Mouse (Mus musculus): ENCODE results near the gene Tenm4.

Gene Tenm4

DNA sequence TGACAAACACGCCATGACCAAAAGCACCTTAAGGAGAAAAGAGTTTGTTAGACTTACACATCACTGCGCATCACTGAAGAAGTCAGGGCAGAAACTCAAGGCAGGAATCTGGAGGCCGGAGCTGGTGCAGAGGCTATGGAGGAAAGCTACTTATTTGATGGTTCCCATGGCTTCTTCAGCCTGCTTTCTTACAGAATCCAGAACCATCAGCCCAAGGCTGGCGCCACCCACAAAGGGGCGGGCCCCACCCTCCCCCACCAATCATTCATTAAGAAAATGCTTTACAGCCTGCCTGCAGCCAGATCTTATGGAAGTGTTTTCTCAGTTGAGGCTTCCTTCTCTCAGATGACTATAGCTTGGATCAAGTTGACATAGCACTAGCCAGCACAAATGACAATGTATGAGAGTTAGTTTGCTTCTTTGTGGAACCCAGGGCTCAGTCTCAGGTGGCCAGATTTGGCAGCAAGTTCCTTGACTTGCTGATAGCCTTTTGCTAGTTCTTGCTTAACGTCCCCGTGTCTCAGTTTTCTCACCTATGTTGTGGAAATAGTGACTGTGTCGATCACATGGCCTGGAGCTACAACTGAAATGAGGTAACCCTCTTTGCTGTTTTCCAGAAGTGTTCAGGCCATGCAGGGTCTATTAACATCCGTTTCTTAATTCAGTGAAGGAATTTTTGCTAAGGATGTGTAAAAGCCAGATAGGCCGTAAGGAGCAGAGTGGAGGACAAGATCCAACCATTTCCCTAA is 32.9 kb downstream of the Tenm4 start:
- DNase-seq (ENCODE audit: low read depth, low spot score), result no peak

DNA sequence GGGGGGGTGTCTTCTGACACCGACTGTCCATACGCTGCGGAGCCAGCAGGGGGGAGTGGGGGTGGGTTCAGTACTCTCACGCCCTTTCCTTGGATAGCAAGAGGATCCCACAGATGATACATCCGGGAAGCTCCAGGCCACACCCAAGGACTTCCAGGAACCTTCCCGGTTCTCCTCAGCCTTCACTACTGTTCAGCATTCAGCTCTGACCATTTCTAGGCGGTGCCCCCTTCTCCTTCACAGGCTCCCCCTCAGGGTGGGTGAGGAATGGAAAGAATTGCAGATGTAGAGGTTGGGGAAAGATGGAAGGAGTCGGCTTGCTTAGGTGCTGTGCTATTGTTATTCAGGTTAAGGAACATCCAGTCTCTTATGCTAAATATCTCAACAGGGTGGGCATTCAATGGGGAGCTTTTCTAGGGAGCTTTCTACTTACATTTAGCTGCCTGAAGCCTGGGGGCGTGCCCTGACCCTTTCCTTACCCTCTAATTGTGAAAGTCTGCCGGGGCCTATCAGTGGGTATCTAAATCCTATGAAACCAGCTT is 33.8 kb downstream of the Tenm4 start:
- no peak for DNase-seq (ENCODE audit: low read depth, low spot score)

DNA sequence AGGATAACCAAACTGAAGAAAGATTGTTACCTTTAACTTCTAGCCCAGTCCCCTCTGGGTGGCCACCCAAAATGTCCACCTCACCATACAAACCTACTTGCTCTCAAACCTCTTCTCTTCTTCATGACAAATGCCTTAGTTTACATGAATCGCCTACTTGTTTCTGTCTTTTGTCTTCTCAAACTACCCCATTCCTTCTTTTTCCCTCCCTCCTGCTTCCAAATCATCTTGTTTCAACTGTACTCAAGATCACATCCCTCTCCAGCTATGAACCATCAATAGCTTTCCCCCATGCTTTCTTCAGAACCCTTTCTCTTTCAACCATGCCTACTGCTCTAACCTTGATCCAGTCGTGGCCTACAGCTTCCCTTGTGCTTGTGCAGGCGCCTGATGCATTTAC is 36.0 kb downstream of the Tenm4 start:
- no peak for DNase-seq (ENCODE audit: low read depth, low spot score)

DNA sequence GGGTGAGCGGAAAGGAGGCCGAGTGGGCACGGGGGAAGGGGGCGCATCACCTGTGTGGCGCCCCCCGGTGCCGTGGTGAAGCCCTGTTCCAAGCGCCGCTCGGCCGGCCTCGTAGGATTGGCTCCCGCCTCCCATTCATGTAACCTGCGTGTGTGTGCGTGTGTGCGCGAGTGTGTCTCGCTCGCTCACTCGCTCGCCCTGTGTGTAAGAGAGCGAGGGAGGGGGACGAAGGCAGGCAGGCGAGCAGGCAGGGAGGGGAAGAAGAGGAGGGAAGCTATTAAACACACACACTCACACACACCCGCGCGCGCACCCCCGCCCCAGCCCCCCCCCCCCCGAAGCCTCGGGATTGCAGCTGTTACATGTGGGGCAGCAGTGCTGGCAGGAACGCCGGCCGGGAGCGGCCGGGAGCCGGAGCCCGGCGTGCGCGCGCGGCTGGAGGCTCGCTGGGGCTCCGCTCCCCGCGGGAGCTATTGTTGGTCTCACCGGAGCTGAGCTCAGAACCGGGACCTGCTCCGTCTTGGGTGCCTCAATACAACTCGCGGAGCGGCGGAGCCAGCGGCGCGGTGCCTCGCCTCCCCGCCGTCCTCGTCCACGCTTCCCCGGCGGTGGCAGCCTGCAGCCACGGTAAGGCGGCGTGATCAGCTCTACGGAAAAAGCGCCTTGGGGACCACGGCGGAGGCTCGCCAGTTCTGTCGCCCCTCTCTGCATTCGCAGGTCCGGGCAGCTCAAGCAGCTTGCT is 38.9 kb downstream of the Tenm4 start:
- DNase-seq (ENCODE audit: low read depth, low spot score), result no peak

DNA sequence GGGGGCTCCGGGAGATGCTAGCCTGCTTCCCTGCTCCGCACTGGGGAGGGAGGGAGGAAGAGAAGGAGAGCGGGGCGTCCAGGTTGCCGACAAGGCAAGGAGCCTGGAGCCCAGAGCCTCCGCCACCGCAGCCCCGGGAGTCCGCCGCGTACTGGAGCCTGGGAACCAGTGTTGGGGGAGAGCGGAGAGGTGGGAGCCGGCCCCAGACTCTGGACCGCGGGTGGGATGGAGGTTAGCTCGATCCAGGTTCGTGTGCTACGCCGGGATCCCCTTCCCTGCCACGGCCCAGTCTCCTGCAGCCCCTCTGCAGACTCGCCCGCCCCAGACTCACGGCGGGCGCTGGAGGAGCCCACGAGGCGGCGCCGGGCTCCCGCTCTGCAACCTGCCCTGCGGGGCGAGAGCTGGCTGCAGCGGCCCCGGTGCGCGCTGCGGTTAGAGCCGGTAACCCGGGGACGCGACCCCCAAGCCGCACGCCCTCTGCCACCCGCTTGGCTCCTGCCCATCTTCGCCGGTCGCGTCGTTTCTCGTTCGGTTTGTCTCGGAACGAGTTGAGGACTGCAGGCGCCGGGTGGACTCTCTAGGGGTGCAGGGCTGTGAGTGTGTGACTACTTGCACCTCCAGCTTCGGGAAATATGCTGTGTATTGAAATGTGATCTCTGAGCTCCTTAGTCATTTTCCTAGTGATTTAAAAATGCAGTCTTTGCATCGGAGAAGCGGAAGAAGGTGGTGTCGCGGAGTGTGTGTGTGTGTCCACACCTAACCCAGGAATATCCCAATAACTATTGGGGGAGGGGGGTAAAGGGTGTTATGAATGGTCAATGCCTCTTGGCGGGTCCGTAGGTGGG is 39.7 kb downstream of the Tenm4 start:
- DNase-seq (ENCODE audit: low read depth, low spot score), result no peak

DNA sequence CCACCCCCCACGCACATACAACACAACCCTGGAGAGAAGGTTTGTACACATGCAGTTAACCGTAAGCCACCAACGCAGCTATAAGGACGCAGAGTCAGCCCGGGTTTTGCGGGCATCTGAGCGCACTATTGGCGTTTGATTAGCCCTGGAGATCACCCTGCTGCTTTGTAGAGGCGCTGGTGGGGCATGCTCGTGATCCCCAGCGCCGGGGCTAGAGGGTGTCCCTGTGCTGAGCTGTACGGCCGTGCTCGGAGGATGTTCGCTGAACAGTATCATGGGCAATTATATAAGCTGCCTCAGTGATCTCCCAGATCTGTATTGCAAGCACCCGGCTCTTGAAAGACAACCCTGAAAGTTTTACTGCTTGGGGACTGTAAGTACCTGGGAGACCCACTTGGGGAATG is 40.6 kb downstream of the Tenm4 start:
- DNase-seq (ENCODE audit: low read depth, low spot score), result no peak

DNA sequence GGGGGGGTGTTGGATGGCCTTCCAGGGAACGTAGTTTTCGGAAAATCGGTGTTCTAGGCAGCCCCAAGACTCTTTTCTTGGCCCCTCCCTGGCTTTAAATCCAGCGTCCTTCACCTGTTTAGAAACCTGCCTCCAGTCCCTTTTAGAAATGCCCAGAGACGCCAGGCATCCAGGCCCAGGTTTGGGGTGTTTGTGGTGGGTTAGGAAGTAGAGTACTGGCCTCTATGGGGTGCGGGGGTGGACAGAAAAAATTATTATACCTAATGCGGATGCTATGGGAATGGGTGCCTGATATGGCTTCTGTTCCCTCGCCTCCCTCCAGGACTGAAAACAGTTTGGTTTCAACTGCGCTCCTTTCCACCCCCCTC is 41.2 kb downstream of the Tenm4 start:
- no peak for DNase-seq (ENCODE audit: low read depth, low spot score)

DNA sequence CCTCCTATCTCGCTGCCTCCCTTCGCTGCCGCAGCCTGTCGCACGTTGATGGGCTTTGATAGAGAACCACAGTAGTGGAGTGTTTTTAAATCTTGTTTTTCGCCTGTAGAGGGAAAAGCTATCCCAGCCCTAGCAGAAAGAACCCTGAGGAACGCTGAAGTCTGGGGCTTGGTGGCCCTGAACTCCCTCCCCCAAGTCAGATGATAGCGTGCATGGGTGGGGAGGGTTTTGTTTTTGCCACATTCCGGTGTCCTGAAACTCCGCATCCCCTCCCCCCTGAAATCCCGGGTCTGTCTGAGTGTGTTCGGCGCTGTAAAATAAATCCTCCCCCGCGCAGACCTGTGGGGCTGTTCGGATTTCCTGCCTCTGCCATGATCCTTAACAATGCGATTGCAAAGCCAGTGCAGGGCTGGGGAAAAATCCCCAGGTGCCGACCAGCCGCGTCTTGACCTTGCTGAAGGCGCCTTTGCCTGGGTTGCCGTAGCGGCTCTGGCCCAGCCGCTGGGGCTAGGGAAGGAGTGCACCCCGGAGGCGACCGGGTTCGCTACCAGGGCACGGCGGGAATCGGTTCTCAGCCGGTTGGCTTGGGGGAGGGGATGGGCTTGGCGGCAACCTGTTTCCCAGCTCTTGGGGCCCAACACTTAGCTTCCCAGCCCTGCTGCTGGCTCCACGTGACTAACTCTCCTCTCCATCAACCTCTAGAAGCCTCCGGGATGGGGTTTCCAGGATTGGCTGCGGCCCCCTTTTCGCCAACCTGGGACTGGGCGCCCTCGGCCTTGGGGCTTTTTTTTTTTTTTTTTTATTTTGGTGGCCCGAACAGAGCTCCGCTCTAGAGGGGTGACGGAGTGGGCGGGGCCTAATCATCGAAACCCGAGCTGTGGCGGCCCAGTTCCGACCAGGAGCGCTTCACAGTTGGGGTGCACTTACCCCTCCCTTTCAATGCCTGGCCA is 41.8 kb downstream of the Tenm4 start:
- DNase-seq (ENCODE audit: low read depth, low spot score), result no peak

DNA sequence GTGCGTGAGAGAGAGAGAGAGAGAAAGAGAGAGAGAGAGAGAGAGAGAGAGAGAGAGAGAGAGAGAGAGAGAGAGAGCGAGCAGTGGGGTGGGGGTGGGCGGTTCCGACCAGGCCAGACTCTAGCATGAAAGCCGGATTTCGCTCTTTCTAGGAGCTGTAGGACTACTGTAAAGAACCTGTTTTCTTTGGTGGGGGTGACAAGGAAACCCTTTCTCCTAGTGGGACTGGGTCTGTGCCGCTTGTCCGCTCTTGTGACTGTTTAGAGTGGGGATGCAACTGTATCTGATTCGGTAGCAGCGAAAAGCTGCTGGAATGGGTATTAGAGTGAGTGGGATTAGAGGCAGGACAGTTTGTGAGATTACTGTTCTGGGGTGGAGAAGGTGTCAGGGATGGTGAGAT is 42.7 kb downstream of the Tenm4 start:
- no peak for DNase-seq (ENCODE audit: low read depth, low spot score)

DNA sequence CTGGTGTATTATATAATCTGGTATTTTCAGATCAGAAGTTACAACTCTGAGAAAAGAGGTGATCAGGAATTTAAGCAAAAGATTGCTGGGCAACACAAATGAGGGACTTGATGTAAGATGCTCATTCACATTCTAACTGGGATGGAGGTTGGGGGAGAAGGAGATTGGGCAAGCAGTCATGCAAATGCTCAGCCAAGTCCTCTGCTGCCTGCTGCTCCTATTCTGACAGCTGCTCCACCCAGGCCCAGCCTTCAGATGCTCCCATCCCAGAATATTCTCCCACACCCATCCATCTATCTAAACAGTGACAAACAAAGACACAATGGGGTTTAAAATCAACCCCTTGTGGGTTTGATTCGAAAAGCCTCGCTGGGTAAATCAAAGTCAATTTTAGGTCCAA is 43.8 kb downstream of the Tenm4 start:
- no peak for DNase-seq (ENCODE audit: low read depth, low spot score)

DNA sequence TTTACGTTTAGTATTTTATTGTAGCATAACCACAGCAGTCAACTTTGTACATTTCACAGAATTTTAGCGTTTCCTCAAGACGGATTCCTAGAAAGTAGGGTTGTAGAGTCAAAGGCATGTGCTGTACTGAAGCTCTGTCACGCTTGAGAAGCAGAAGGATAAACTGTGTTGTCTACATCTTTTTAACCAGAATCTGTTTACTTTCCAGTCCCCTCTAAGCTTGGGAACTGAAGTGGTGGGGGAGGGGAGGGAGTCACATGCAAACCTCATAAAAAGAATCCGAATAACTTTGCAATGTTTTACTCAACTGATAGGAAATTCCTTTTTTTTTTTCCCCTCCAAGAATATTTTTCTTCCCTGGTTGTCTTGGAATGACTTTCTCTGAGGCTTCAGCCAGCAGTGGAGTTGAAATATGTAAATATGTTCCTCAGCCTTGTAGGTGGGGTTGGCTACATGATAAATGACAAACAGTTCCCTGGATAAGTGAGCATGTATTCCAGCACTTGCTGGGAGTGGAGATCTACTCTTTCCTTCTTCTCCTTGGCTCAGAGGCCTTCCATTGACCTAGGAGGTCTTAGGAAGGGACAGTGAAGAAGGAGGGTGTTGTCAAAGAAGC is 45.0 kb downstream of the Tenm4 start:
- DNase-seq (ENCODE audit: low read depth, low spot score), result no peak

DNA sequence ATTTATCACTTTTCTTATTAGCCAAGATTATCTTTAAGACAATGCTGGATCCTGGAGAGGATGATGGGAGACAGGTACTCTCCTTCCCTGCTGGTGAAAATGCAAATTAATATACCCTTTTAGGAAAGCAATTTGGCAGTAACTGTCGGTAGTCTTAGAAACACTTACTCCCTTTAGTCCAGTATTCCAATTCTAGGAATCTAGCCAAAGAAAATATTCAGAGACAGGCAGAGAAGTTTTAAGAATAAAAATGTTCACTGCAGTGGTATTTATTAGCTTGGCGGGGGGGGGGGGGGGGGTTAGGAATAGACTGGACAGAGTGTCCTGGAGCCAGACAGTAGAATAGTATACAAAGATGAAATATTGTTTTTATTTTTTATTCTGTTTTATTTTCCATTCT is 48.3 kb downstream of the Tenm4 start:
- peak; percentile 15 for DNase-seq (ENCODE audit: low read depth, low spot score)

DNA sequence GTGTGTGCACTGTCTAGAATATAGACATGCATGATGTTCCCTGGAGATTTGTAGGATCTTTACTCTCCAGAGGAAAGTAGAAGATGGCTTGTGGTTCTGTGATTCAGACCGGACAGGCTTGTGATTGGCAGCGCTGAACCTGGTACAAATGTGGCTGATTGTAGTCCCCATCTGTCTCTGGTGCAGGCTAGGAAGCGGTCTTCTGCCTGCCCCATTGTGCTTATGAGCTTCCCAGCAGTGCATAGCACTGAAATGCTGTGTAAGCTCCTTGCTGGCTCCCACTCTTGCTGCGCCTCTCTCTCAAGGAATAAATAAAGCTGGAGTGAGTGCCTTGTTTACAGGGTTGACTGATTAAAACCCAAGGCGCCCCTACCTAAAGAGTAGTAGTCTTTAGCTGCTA is 49.6 kb downstream of the Tenm4 start:
- no peak for DNase-seq (ENCODE audit: low read depth, low spot score)

DNA sequence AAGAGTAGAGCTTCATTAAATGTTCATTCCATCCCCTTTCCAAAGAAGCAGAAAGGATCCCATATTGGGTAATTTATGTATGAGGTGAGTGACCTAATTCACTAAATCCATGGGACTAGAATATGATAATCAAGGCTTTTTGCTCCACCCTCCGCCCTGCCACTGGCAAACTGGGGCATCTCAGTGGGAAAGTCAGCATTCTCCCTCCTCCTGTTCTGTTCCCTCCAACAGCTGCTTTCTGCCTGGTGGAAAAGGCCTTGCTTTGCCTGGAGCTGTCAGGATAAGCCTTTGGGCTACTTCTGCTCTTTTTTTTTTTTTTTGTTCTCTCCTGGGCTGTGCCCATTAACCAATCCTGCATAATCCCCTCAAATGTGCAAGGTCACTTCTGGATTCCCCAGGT is 51.5 kb downstream of the Tenm4 start:
- DNase-seq (ENCODE audit: low read depth, low spot score), result no peak

DNA sequence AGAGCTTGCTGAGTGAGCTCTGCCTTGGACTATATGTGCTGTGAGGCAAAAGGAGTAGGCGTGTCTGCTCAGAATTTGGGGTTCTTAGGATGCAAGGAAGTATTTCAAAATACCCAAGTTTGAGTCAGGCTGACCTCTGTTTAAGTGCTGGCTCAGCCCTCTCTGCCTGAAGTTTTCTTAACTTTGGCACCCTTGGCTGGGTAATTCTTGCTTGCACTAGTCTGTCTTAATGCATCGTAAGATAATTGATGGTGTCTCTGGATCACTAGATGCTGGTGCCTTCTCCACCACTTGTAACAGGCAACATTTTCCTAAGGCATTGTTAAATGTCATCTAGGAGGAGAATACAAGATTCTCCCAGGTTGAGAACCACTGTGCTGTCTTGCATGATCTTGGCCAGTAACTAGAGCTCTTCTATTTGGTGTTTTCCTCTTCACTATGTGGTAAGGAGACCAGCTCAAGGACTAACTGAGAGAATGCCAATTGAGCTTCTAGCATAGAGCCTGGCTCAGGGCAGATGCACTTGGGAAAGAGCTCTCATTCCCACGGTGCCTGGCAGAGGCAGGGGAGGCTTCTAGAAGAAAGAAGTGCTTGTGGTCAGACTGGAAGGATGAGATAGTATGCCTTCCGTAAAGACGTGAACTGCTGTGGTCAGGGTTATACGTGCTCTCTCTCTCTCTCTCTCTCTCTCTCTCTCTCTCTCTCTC is 57.7 kb downstream of the Tenm4 start:
- DNase-seq (ENCODE audit: low read depth, low spot score), result no peak

DNA sequence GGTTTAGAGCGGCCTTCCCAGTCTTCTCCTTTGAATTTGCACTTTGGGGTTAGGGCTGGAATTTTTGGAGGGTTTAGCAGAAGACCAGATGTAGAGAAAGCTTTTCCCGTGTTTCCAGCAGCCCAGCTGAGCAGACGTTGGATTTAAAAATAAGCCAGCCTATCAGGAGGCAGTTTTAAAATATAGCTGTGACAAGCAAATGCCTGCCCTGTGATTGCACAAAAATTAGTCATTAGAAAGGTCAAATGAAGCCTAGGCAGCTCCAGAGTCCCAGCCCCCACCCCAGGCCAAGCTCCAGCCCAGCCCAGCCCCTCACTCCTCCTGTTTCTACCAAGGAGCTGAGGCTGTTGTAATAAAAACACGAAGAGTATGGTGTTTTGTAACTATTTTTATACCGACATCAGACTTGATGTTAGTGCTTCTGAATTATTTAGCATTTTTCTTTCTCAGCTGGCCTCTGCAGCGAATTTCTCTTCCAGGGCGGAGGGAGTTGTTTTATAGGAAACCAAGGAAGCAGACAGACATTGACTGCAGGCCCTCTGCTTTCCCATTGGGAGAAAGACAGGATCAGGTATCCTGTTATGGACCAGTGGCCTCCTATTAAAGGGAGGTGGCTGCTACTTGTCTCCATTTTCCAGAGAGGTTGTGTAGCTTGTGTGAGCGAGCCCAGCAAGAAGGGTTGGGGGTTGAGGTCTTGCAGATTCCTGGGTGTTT is 59.1 kb downstream of the Tenm4 start:
- DNase-seq (ENCODE audit: low read depth, low spot score), result no peak

DNA sequence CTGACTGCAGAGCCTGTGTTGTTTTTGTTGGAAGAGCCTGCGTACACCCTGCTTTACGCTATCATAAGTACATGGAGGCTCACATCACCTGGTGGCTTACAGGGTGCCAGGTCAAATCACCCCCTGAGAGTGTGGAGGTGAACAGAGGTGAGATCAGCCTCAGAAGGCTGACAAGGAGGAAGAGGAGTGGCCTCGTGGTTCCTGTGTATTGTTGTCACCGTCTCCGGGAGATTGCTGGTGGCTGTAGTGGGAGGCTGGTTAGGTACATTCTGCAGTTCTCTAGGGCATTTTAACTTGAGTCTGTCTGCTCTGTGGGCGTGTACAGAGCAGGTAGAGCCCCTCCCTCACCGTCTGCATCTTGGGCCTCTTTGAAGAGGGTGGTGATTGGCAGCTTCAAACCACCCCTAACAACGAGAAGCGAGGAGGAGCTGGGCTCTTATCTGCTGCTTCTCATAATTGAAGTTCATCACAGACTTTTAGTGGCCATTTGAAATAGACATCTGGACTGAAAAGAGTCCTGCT is 59.7 kb downstream of the Tenm4 start:
- no peak for DNase-seq (ENCODE audit: low read depth, low spot score)

DNA sequence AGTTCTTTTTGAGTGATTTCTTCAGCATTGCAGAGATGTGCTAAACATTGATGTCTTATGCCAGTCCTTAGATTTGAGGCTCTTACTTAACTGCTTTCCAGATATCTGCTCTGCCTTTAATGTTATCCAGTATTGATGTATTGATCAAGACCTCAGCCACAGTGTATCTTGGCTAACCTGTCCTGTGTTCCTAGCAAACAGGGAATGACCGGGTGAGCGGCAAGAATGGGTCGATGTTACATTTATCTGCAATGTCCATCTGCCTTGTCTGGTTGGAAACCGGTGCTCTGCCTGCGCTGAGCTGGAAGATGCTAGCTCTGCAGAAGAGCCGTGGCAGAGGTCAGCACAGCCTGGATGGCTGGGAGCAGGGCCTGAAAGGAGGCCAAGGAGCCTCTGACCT is 64.8 kb downstream of the Tenm4 start:
- DNase-seq (ENCODE audit: low read depth, low spot score), result no peak

DNA sequence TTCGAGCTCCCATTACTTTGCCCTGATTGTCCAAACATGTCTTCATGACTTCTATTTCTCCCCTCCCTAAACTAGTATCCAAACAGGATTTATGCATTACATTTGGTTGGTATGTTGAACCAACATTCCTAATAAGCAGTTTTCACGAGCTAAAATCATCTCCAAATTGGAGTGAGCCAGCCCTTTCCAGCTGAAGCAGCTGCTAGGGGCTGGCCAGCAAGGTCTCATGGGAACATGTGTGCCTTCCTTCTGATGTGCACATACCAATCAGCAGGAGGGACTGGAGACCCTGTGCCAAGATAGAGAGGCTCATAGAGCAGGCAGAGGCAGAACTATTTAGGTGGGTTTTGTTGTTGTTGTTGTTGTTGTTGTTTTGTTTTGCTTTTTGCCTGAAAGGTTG is 69.6 kb downstream of the Tenm4 start:
- DNase-seq (ENCODE audit: low read depth, low spot score), result no peak
